Mouse (Mus musculus) bone marrow, adult 2 months (tissue): Measurements from ENCODE around the gene Sim2. TPM values are rescaled to one million over a fixed set of nuclear protein-coding genes. Genes with fewer than 3 reads are reported as not detected.

Experiments
- H3K27ac ChIP-seq: fragments of 200-500 bp; 2 replicates; pipeline ENCODE4 v1.5.1; 2012; ENCODE audit warnings: low read depth, mild to moderate bottlenecking, control low read depth, inconsistent platforms, low read length; ENCODE audit not compliant: control insufficient read depth, poor library complexity, insufficient read depth
- H3K4me1 ChIP-seq: fragments of 200-500 bp; 2 replicates; pipeline ENCODE4 v1.6.1; 2011; ENCODE audit warnings: low read length; ENCODE audit not compliant: control insufficient read depth, insufficient read depth
- H3K4me3 ChIP-seq: fragments of 200-500 bp; replicated peaks from 2 replicates; pipeline ENCODE3; 2011; ENCODE audit warnings: mild to moderate bottlenecking, low read depth, low read length, control low read depth; ENCODE audit not compliant: control insufficient read depth
- CTCF ChIP-seq: fragments of 200-500 bp; IDR thresholded peaks from 2 replicates; pipeline ENCODE4 v1.5.1; 2011; ENCODE audit warnings: low read length, control low read depth; ENCODE audit not compliant: control insufficient read depth, insufficient read depth
- POLR2A ChIP-seq: fragments of 200-500 bp; IDR thresholded peaks from 2 replicates; pipeline ENCODE4 v1.6.1; 2011; ENCODE audit warnings: low read depth, mild to moderate bottlenecking, control low read depth, low read length, borderline replicate concordance; ENCODE audit not compliant: control insufficient read depth
- WGBS: fragments of 180-500 bp; shearing (Covaris S2); methylation state at CpG from one replicate; pipeline ENCODE4 v1.1.7; 2018; 5-methylcytosine and 5-hydroxymethylcytosine counted together
- polyA plus RNA-seq: library from polyadenylated mRNA; stranded (reverse); fragments of >200 nt; gene quantifications from 2 replicates; pipeline ENCODE4 v1.2.4, GENCODE M21; 2011; ENCODE audit warnings: low replicate concordance; ENCODE audit not compliant: missing spikeins, insufficient read depth, insufficient read length

Gene Sim2
- polyA plus RNA-seq, 1 experiment = not detected

DNA sequence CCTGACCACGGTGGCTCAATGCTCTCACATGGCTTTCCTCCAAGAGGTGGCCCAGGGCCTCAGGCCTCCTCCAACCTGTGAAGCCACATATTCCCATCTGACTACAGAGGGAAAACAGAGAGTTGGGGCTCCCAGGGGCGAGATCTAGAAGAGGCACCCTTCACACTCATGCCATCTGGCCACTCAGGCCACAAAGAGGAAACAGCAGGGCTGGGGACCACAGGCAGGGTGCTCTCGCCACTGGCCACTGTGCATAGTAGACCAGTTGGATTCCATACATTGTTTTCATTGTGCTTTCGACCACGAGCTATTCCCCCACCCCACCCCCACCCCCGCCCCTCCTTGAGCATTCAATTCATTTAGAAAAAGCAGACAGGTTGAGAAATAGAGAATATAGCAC lies 77.3 kb downstream of the Sim2 start:
- TF ChIP-seq CTCF (no peak), POLR2A (no peak)
- 43% methylated on average over 6 of the region's 6 CpGs for WGBS
- H3K4me3 ChIP-seq = no peak overlapping the region
- no peak overlapping the region for H3K27ac ChIP-seq
- H3K4me1 ChIP-seq = no peaks in the 10 kb centered on the region; the same call in 1 of the 2 replicates

DNA sequence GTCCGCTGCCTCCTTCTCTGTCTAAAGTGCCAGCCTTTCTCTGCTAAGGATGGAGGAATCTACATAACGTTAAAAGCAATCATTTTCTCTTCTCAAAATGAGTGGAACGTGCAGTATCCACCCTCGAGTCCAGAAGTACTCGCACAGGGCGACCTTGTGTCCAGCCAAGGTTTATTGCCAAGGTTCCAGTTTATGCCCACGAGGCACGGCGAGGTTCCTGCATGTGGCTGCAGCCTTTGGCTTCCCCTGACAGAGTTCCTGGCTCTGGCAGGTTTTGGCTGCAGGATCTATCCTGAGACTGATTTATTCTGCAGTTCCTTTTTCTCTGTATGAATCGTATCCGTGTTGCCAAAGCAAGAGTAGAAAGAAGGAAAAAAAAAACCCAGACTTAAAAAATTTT lies 78.3 kb downstream of the Sim2 start:
- Histone ChIP-seq H3K4me3 (no peak overlapping the region), H3K4me1 (no peaks in the 10 kb centered on the region; the same call in 1 of the 2 replicates), H3K27ac (no peak overlapping the region)
- WGBS = 57% methylated on average over 11 of the region's 11 CpGs
- TF ChIP-seq POLR2A (no peak), CTCF (no peak)

DNA sequence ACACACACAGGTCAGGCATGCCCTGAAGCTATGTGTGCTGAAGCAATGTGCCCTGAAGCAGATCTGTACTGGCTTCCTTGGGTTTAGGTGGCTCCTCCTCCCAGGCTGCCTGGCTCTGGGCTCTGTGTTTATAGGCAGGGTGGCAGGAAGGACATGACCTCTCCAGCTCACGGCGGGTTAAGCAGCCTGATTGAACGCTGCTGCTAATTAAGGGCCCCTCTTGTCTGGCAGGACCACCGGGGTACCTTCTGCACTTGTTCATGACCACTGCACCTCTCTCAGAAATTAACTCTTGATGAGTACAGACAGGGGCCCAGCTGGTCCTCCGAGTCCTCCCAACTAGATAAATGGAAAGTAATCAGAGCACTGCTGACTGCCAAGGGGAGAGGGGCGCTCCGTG lies 79.5 kb downstream of the Sim2 start:
- Histone ChIP-seq H3K4me3 (no peak overlapping the region), H3K27ac (no peak overlapping the region), H3K4me1 (no peaks in the 10 kb centered on the region; the same call in 1 of the 2 replicates)
- no peak for TF ChIP-seq CTCF
- no peak for TF ChIP-seq POLR2A
- WGBS = 52% methylated on average over 7 of the region's 7 CpGs

DNA sequence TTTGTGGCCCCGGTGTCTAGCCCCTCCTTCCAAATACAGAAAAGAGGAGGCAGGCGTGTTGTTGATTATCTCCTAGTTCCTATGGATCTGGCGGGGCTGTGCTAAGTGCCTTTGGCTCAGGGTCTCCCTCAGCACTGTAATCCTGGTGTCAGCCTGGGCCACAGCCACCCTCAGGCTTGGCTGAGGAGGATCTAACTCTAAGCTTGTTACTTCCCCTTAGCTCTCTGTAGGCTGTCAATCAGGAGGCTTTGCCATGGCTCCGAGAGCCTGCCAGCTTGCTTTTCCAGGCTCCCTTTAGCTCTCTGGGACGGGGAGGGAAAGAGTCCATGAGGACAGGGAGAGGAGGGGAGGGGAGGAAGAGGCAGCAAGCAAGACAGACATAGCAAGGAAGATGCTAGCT lies 80.2 kb downstream of the Sim2 start:
- Histone ChIP-seq H3K27ac (no peak overlapping the region), H3K4me1 (no peaks in the 10 kb centered on the region; the same call in 1 of the 2 replicates), H3K4me3 (no peak overlapping the region)
- TF ChIP-seq POLR2A (no peak), CTCF (no peak)
- 56% methylated on average over 5 of the region's 5 CpGs for WGBS

GRCm38 (mm10) chr16:94168655-94169545 lies 84.2 kb downstream of the Sim2 start:
- no peak overlapping the region for H3K4me3 ChIP-seq
- TF ChIP-seq POLR2A (no peak), CTCF (no peak)
- 73% methylated on average over 16 of the region's 16 CpGs for WGBS
- no peak overlapping the region for H3K27ac ChIP-seq
- H3K4me1 ChIP-seq = no peaks in the 10 kb centered on the region; the same call in 1 of the 2 replicates

DNA sequence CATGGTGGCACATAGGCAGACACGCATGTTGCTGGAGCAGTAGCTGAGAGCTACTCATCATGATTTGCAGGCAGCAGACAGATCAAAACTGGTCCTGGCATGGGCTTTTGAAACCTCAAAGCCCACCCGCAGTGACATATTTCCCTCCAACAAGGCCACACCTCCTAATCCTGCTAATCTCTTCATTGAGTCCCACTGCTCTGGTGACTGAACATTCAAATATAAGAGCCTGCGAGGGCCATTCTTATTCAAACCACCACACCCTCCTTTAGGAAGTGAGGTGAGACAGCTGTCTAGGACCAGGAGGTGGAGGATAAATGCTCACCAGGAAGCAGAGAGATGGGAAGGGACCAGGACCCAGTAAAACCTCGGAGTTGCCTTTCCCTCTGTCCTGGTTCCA lies 85.5 kb downstream of the Sim2 start:
- no peak overlapping the region for H3K27ac ChIP-seq
- 82% methylated on average over 4 of the region's 4 CpGs for WGBS
- H3K4me1 ChIP-seq = no peaks in the 10 kb centered on the region; the same call in 1 of the 2 replicates
- no peak overlapping the region for H3K4me3 ChIP-seq
- TF ChIP-seq CTCF (no peak), POLR2A (no peak)

- H3K4me3 ChIP-seq = no peak overlapping the region
- WGBS = 79% methylated on average over 1 of the region's 1 CpGs
- TF ChIP-seq POLR2A = no peak
- TF ChIP-seq CTCF = no peak
- H3K27ac ChIP-seq = no peak overlapping the region
- H3K4me1 ChIP-seq = no peaks in the 10 kb centered on the region; the same call in 1 of the 2 replicates
These were observed 88.6 kb downstream of the Sim2 start for GRCm38 (mm10) chr16:94173361-94173760.

DNA sequence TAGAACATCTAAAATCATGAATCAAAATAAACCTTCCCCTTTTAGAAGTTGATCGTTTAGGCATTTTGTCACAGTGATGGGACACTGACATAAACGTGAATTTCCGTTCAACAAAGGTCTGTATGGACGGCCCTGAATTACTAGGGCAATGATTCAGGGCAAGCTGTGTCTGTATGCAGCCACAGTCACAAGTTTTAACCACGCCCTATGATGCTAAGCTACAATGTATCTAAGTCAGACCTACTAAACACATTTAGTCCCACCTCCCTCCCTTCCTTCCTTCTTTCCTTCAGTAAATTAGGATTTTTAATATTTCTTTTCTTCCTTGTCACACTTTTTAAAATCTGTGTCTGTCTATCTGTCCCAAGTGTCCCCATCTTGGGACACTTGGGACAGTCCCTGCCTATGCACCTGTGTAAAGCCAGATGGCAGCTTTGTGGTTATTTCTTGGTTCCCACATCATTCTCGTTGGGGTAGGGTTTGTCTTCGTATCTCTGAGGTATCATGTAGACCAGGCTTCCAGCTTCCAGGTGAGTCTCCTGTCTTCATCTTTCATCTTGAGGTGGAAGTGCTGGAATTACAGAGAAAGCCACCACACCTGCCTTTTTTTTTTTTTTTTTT lies 90.7 kb downstream of the Sim2 start:
- WGBS = 77% methylated on average over 7 of the region's 7 CpGs
- TF ChIP-seq CTCF (no peak), POLR2A (no peak)
- H3K27ac ChIP-seq = no peak overlapping the region
- no peaks in the 10 kb centered on the region for H3K4me1 ChIP-seq
- H3K4me3 ChIP-seq = no peak overlapping the region

Other genes starting within 250 kb of the Sim2 start
- 22.1 and 39.4 TPM in 2 replicates for gene Chaf1b, start 201.0 kb upstream of the Sim2 start, polyA plus RNA-seq
- not detected in 2 replicates for gene Cldn14, start 76.1 kb upstream of the Sim2 start, polyA plus RNA-seq
- 7.0 and 7.5 TPM in 2 replicates for gene Hlcs, start 228.6 kb downstream of the Sim2 start, polyA plus RNA-seq
- gene Ripply3, start 243.5 kb downstream of the Sim2 start, polyA plus RNA-seq = 0.84 and 3.6 TPM in 2 replicates